Mouse (Mus musculus) T-helper 2 cell (primary cell): ENCODE results near the gene Neurl2.

Experiments
- in situ Hi-C: fragments of 300-600 bp; cut with MboI, MseI; formaldehyde crosslinking; loops from one replicate; pipeline ENCODE4 v1.15.1; 2025; ENCODE audit warnings: high pct_unique_total_duplicates

Gene Neurl2

GRCm38 (mm10) chr2:164817703-164818102 lies 15.6 kb downstream of the Neurl2 start:
- in situ Hi-C loops: no loop called here

DNA sequence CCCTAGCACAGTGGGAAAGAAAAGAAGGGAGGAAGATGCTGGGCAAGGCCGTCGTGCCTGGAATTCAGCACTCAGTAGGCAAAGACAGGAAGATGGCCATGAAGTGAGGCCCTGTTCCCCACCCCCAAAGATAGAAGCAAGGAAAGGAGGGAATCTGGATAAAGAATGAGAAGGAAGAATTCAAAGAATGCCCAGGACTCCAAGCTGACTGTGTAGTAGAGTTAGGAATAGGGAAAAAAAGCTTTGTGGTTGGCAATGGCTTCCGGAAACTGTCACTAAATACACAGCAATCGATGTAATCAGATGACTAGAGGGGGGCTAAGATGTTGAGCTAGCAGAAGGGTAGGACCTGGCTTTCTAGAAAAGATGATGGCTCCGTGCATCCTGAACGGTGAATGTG lies 16.1 kb downstream of the Neurl2 start:
- in situ Hi-C loops: no loop called here

- in situ Hi-C loops: no loop called here
Observed at GRCm38 (mm10) chr2:164815821-164816220, 17.4 kb downstream of the Neurl2 start.

DNA sequence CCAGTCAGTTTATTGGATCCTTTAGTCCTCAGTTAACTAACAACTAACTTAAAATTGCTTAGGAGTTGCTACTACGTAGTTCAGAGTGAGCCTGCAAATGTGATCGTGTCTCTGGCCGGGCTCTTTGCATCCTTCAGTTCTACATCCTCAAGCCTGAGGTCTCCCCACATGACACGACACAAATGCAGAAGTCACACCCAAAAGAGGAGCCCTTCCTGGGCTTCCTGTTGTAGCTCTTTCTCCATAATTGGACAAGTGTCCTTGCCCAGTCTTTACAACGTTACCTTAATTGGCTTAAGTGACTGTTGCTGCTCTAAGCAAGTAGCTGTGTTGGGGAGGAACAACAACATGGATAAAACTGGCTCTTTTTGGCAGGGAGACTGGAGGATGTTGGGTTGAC lies 17.9 kb downstream of the Neurl2 start:
- in situ Hi-C loops: no loop called here

GRCm38 (mm10) chr2:164813557-164813956 lies 19.7 kb downstream of the Neurl2 start:
- in situ Hi-C loops: no loop called here

- in situ Hi-C loops: no loop called here
Observed at GRCm38 (mm10) chr2:164806614-164807013, 26.6 kb downstream of the Neurl2 start.

DNA sequence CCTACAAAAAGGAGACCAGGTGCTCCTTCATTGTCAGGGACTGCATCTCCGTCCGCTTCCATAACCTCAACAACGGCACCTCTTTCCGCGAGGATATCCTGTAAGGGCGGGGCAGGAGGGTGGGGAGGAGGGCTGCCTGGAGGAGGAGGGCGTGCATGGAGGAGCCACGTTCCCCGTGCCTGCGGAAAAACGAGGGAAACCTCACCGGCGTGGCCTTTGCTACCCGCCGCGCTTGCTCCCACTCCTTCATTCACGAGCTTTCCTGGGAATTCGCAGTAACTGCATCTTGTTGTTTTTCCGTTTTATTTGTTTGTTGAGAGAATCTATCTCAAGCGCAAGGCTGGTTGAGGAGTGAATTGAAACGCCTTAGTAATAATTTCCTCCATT lies 27.9 kb downstream of the Neurl2 start:
- in situ Hi-C loops: no loop called here

GRCm38 (mm10) chr2:164804533-164805331 lies 28.5 kb downstream of the Neurl2 start, which contains the start of the genes Acot8 and Zswim3:
Gene Acot8 (minus strand): TSS chr2:164804882.
Gene Zswim3 (plus strand): TSS chr2:164805098.
- in situ Hi-C loops: no loop called here

DNA sequence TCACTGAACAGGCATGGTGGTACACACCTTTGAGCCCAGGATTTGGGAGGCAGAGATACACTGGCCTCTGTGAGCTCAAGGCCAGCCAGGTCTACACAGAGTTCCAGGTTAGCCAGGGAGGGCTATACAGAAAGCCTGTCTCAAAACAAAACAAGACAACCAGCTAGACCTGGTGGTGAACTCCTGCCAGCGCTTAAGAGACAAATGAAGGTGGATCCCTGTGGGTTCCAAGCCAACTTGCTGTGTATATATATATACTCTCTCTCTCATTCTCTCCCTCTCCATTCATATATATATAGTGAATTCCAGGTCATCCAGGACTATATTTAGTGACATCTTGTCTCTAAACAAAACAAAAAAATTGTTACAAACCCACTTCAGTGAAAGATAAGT lies 29.3 kb downstream of the Neurl2 start:
- in situ Hi-C loops: no loop called here

DNA sequence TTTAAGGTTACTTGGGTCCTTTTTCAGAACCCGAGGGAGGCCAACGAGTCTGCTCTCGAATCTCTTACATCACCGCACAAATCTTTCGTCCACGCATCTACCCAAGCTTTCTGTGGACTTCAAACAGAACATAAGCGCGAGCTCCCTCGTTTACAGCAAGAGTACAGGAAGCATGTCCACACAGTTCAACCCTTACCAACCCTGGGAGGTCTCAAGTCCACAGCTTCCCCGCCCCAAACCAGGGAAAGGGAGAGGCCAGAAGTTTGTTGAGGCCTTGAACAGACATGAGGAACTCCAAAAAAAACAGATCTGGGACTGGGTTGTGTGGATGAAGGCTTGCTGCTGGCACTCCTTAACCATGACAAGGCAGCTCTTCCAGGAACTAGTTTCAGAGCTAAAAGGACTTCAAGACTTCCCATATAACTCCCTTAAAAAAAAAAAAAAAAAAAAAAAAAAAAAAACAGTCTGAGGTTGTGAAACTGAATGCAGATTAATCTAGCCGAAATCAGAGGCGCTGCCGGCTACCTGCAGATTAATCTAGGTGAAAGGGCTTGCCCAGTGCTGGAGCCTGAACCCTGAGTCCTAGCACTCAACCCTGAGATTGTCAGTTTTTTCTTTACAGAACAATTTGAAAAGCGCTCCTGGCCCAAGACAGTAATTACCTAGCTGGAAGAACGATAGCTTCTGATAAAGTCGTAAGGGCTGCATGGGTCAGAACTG lies 29.9 kb downstream of the Neurl2 start:
- in situ Hi-C loops: no loop called here

- in situ Hi-C loops: no loop called here
Observed at GRCm38 (mm10) chr2:164800252-164801004, 32.8 kb downstream of the Neurl2 start.

- in situ Hi-C loops: loop anchor here (10.0 kb wide), 1 partner anchor 516 kb away; no protein-coding TSS in a partner anchor
Observed at GRCm38 (mm10) chr2:164798554-164798953, 34.7 kb downstream of the Neurl2 start.

GRCm38 (mm10) chr2:164795868-164796267 lies 37.4 kb downstream of the Neurl2 start:
- in situ Hi-C loops: loop anchor here (10.0 kb wide), 1 partner anchor 519 kb away; no protein-coding TSS in a partner anchor

GRCm38 (mm10) chr2:164794293-164794692 lies 39.0 kb downstream of the Neurl2 start:
- in situ Hi-C loops: loop anchor here (10.0 kb wide), 1 partner anchor 521 kb away; no protein-coding TSS in a partner anchor

DNA sequence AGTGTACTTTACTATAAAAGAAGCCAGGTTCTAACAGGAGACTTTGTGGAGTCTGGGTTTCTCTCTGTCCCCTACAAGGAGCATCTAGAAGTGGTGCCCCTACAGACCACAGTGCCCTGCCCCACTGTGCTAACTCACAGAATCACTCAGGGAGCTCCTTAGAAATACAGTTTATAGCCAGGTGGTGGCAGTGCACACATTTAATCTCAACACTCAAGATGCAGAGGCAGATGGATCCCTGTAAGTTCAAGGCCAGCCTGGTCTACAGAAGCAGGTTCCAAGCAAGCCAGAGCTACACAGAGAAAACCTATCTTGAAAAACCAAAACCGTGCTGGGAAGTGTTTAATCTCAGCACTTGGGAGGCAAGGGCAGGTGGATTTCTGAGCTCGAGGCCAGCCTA lies 39.5 kb downstream of the Neurl2 start:
- in situ Hi-C loops: loop anchor here (10.0 kb wide), 1 partner anchor 521 kb away; no protein-coding TSS in a partner anchor

- in situ Hi-C loops: loop anchor here (10.0 kb wide), 1 partner anchor 522 kb away; no protein-coding TSS in a partner anchor
Observed at GRCm38 (mm10) chr2:164793236-164793635, 40.0 kb downstream of the Neurl2 start.

- in situ Hi-C loops: loop anchor here (10.0 kb wide), 1 partner anchor 522 kb away; no protein-coding TSS in a partner anchor
Observed at GRCm38 (mm10) chr2:164792400-164793190, 40.7 kb downstream of the Neurl2 start.

GRCm38 (mm10) chr2:164791841-164792261 lies 41.4 kb downstream of the Neurl2 start:
- in situ Hi-C loops: loop anchor here (10.0 kb wide), 1 partner anchor 523 kb away; no protein-coding TSS in a partner anchor

DNA sequence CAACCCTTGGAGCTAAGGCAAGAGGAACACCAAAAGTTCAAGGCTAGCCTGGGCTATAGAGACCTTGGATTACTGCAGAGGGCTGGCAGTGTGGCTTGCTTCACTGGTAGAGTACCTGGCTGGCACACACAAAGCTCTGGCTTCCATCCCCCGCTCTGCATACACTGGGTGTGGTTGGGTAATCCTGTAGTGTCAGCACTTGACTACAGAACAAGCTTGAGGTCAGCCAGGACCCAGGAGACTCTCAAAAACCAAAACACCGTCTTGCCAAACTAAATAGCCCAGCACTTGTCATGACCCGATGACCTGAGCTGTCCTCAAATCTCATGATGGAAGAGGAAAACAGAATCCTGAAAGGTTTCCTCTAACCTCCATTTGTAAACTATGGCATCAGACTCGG lies 42.8 kb downstream of the Neurl2 start:
- in situ Hi-C loops: loop anchor here (10.0 kb wide), 1 partner anchor 524 kb away; no protein-coding TSS in a partner anchor

GRCm38 (mm10) chr2:164788411-164788810 lies 44.8 kb downstream of the Neurl2 start:
- in situ Hi-C loops: no loop called here

- in situ Hi-C loops: no loop called here
Observed at GRCm38 (mm10) chr2:164787779-164788178, 45.5 kb downstream of the Neurl2 start.
